Mouse (Mus musculus): ENCODE results near the gene Upb1. TPM values are rescaled to one million over a fixed set of nuclear protein-coding genes. Genes with fewer than 3 reads are reported as not detected.
"Not testable (repeated sequence)": the region's sequence is repeated elsewhere in the genome, so short reads cannot be mapped to it uniquely, and the experiment has no call there.

Upb1 gene
- polyA plus RNA-seq, 1 experiment from 2014 or later: 0.15 TPM

DNA sequence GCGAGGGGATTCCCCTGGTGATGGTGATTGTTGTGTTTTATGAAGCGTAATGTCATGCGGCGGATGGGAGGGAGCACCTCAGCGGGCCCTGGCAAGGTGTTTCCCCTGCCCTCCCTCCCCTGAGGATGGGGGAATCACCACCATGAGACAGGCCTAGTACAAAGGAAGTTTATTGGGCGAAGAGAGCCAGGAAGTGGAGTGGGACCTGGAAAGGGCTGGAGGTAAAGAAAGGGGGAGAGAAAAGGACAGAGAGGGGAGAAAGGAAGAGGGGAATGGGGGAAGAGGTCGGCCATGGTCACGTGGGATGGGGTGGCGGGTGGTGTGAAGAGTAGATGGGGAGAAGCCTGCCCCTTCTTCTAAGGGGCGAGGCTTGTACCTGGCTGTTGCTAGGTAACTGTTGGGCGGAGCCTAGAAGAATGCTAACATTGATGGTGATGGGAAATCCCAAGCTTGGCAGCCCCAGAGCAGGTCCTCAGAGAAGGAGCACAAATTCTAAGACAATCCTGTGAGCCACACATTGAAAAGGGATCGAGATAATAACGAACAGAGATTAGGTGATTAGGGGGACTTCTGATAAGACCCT is 45.7 kb downstream of the Upb1 start:
- DNase-seq (ENCODE audit: extremely low spot score, low spot score): no peak
- peak overlapping the region; percentile 12; the same call in 1 of the 2 replicates for H3K27ac ChIP-seq
- no peaks in the 10 kb centered on the region for H3K27me3 ChIP-seq (ENCODE audit: poor library complexity, severe bottlenecking)
- WGBS: 74% methylated on average over 13 of the region's 13 CpGs
- H3K36me3 ChIP-seq (replicated peaks): no peaks in the 10 kb centered on the region
- H3K9me3 ChIP-seq: no peaks in the 10 kb centered on the region
- H3K4me3 ChIP-seq: no peak overlapping the region
- peaks cover 48% of the 10 kb centered on the region for H3K4me1 ChIP-seq

GRCm38 (mm10) chr10:75447489-75447888 is 46.6 kb downstream of the Upb1 start:
- Histone ChIP-seq H3K9me3 (no peaks in the 10 kb centered on the region), H3K4me1 (peaks cover 54% of the 10 kb centered on the region), H3K27me3 (ENCODE audit: poor library complexity, severe bottlenecking) (no peaks in the 10 kb centered on the region), H3K4me3 (no peak overlapping the region), H3K36me3 (replicated peaks) (no peaks in the 10 kb centered on the region), H3K27ac (0 out of 2 replicates have a peak overlapping the region, but pooled peaks have one; percentile 12)
- DNase-seq (ENCODE audit: extremely low spot score, low spot score): no peak
- 88% methylated on average over 11 of the region's 11 CpGs for WGBS

DNA sequence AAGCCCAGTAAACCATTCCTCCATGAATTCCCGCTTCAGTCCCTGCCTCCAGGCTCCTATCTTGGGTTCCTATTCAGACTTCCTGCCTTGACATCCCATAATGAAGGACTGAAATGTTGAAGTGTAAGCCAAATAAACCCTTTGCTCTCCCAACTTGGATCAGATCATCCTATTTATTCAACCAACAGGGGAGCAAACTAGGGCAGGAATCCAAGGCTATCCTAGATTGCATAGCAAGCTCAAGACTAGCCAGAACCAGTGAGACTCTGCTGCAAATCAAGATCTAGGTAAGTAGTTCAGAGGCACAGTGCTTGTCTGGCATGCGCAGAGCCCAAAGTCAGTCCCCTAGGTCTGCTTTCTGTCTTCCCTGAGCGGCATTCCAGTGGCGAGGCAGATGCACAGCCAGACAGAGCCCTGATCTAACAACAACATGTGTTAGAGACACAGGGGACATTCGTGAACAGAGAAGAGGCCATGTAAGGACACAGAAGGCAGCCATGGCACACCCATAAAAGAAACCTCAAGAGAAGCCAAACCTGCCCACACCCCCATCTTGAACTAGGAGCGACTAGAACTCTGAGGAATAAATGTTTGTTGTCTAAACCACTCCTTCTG is 48.0 kb downstream of the Upb1 start:
- Histone ChIP-seq H3K9me3 (no peaks in the 10 kb centered on the region), H3K36me3 (replicated peaks) (no peaks in the 10 kb centered on the region), H3K4me3 (no peak overlapping the region), H3K27me3 (ENCODE audit: poor library complexity, severe bottlenecking) (no peaks in the 10 kb centered on the region), H3K27ac (0 out of 2 replicates have a peak overlapping the region, but pooled peaks have one; percentile 31), H3K4me1 (peaks cover 48% of the 10 kb centered on the region)
- WGBS: 83% methylated on average over 6 of the region's 6 CpGs
- DNase-seq (ENCODE audit: extremely low spot score, low spot score): no peak

GRCm38 (mm10) chr10:75450331-75450730 is 49.4 kb downstream of the Upb1 start:
- Histone ChIP-seq H3K4me1 (peaks cover 34% of the 10 kb centered on the region), H3K27me3 (ENCODE audit: poor library complexity, severe bottlenecking) (no peaks in the 10 kb centered on the region), H3K9me3 (no peaks in the 10 kb centered on the region), H3K36me3 (replicated peaks) (no peaks in the 10 kb centered on the region), H3K27ac (peak overlapping the region; percentile 26; the same call in 1 of the 2 replicates), H3K4me3 (no peak overlapping the region)
- no peak for DNase-seq (ENCODE audit: extremely low spot score, low spot score)
- 89% methylated on average over 8 of the region's 8 CpGs for WGBS

- Histone ChIP-seq H3K4me3 (no peak overlapping the region), H3K9me3 (no peaks in the 10 kb centered on the region), H3K27me3 (ENCODE audit: poor library complexity, severe bottlenecking) (no peaks in the 10 kb centered on the region), H3K27ac (peak overlapping the region; percentile 26), H3K36me3 (replicated peaks) (no peaks in the 10 kb centered on the region), H3K4me1 (peaks cover 31% of the 10 kb centered on the region)
- DNase-seq (ENCODE audit: extremely low spot score, low spot score): peak; percentile 58
- 57% methylated on average over 10 of the region's 10 CpGs for WGBS
Measured at GRCm38 (mm10) chr10:75451036-75451786, 50.3 kb downstream of the Upb1 start.

GRCm38 (mm10) chr10:75456061-75456831 is 55.3 kb downstream of the Upb1 start:
- WGBS: 93% methylated on average over 15 of the region's 18 CpGs
- H3K36me3 ChIP-seq (replicated peaks); H3K4me1 ChIP-seq; H3K9me3 ChIP-seq; H3K4me3 ChIP-seq; H3K27me3 ChIP-seq (ENCODE audit: poor library complexity, severe bottlenecking); DNase-seq (ENCODE audit: extremely low spot score, low spot score); H3K27ac ChIP-seq: not testable (repeated sequence)

DNA sequence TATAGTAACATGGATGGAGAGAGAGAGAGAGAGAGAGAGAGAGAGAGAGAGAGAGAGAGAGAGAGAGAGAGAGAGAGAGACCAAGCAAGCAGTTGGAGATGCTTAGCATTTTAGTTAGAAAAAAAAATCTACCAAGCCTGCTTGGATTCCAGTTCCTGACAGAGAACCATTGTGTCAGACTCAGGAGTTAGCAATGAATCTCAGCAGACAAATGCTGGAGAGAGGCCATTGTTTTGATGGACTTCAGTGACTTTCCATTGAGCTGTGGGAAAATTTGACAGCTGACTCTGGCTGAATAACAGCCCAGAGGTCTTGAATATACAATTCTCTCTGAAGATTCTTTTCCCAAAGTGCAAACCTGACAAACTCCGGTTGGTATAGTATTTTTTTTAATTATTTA is 56.9 kb downstream of the Upb1 start:
- WGBS: 93% methylated on average over 1 of the region's 1 CpGs
- H3K27ac ChIP-seq: no peak overlapping the region
- H3K4me3 ChIP-seq: no peak overlapping the region
- no peak for DNase-seq (ENCODE audit: extremely low spot score, low spot score)
- no peaks in the 10 kb centered on the region for H3K36me3 ChIP-seq (replicated peaks)
- no peaks in the 10 kb centered on the region for H3K4me1 ChIP-seq
- H3K9me3 ChIP-seq: no peaks in the 10 kb centered on the region
- no peaks in the 10 kb centered on the region for H3K27me3 ChIP-seq (ENCODE audit: poor library complexity, severe bottlenecking)

- Histone ChIP-seq H3K27me3 (ENCODE audit: poor library complexity, severe bottlenecking) (no peaks in the 10 kb centered on the region), H3K27ac (no peak overlapping the region), H3K36me3 (replicated peaks) (no peaks in the 10 kb centered on the region), H3K4me3 (no peak overlapping the region), H3K4me1 (no peaks in the 10 kb centered on the region), H3K9me3 (no peaks in the 10 kb centered on the region)
- 85% methylated on average over 4 of the region's 4 CpGs for WGBS
- no peak for DNase-seq (ENCODE audit: extremely low spot score, low spot score)
Measured at GRCm38 (mm10) chr10:75458329-75458728, 57.4 kb downstream of the Upb1 start.

DNA sequence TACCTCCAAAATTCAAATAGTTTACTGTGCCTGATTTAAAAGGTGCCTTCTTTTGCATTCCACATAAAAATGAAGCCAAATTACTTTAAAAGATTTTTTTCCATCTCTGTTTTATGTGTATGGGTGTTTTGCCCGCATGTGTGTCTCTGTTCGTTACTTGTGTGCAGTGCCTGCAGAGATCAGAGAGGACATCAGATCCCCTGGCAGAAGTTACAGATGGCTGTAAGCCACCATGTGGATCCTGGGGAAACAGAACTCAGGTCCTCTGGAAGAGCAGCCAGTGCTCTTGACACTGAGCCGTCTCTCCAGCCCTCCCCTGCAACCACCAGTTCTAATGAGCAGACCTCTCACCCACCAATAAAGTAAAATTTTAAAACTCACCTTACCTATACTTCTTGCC is 61.8 kb downstream of the Upb1 start:
- Histone ChIP-seq H3K9me3 (no peaks in the 10 kb centered on the region), H3K27me3 (ENCODE audit: poor library complexity, severe bottlenecking) (no peaks in the 10 kb centered on the region), H3K36me3 (replicated peaks) (no peaks in the 10 kb centered on the region), H3K4me3 (no peak overlapping the region), H3K4me1 (no peaks in the 10 kb centered on the region), H3K27ac (no peak overlapping the region)
- 90% methylated on average over 3 of the region's 3 CpGs for WGBS
- DNase-seq (ENCODE audit: extremely low spot score, low spot score): no peak

DNA sequence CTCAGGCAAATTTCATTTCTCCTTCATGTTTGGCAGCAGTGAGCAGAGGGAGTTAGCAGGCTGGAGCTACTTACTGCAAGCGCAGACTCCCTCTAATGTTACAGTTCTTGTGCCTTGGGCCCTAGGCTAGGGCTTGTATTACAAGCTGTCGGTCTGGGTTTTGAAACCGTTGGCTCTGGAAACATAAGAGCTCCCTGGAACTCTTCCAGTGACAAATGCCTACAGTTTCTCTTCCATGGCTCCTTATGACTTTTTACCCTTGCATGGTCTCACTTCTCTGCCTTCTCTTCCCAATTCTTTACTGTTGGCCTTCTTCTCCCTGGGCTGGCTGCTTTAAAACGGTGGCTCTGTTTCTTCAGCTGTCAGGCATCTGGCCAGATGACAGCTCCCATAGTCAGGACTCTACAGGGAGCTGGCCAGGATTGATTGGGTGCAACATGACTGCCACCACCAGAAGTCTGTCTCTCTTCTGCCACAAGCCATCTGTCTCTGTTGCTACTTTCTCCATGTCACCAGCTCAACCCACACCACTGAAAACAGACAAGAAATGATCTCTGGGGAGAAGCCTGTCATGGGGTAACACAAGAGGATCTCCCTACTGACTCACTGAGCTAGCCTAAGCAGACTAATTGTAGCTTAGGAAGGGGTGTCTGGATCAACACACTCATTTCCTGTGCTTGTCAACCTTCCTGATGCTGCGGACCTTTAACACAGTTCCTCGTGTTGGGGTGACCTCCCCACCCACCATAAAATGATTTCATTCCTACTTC is 65.1 kb downstream of the Upb1 start:
- H3K36me3 ChIP-seq (replicated peaks): no peaks in the 10 kb centered on the region
- no peaks in the 10 kb centered on the region for H3K27me3 ChIP-seq (ENCODE audit: poor library complexity, severe bottlenecking)
- no peak for DNase-seq (ENCODE audit: extremely low spot score, low spot score)
- no peak overlapping the region for H3K4me3 ChIP-seq
- WGBS: 72% methylated on average over 6 of the region's 6 CpGs
- no peaks in the 10 kb centered on the region for H3K4me1 ChIP-seq
- no peaks in the 10 kb centered on the region for H3K9me3 ChIP-seq
- no peak overlapping the region for H3K27ac ChIP-seq

DNA sequence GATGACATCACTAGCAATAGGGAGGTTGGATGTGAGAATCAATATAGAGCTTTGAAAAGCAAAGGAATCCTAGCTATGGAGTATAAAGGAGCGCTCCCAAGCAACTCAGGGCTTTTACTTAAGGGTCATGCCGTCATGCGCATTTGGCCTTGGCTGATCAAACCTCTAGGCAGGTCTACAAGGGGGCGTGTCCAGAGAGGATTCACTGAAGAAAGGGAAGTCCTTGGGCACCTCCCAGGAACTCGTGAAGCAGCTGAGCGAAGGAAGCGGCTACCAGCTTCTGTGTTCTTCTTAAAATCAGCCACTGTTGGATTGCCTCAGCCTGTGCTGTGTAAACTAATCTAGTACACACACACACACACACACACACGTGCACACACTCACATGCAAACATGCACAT is 72.5 kb downstream of the Upb1 start:
- no peak overlapping the region for H3K27ac ChIP-seq
- no peaks in the 10 kb centered on the region for H3K9me3 ChIP-seq
- H3K4me1 ChIP-seq: peaks cover 7% of the 10 kb centered on the region
- no peaks in the 10 kb centered on the region for H3K27me3 ChIP-seq (ENCODE audit: poor library complexity, severe bottlenecking)
- H3K36me3 ChIP-seq (replicated peaks): no peaks in the 10 kb centered on the region
- no peak for DNase-seq (ENCODE audit: extremely low spot score, low spot score)
- 80% methylated on average over 8 of the region's 8 CpGs for WGBS
- H3K4me3 ChIP-seq: no peak overlapping the region

DNA sequence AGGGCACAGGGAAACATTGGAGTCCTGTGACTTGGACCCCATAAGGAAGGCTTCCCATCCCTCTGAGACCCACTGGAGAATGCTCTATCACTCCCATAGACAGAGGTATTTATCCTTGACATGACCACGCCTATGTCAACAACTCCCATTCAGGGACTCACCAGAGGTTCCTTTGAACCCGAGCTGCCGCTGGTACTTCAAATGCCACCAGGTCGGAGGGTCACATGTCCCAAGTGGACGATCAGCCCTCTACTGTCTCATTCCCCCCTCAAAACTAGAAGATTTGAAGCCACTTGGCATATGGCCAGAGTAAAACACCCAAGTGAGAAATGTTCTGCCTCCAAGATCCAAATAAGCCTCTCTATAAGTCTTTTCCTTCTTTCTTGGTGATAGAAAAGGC is 73.7 kb downstream of the Upb1 start:
- no peak for DNase-seq (ENCODE audit: extremely low spot score, low spot score)
- Histone ChIP-seq H3K36me3 (replicated peaks) (no peaks in the 10 kb centered on the region), H3K9me3 (no peaks in the 10 kb centered on the region), H3K4me1 (peaks cover 7% of the 10 kb centered on the region), H3K4me3 (no peak overlapping the region), H3K27ac (no peak overlapping the region), H3K27me3 (ENCODE audit: poor library complexity, severe bottlenecking) (no peaks in the 10 kb centered on the region)
- 61% methylated on average over 5 of the region's 5 CpGs for WGBS

All from forebrain, embryonic 10.5 days (tissue).